Mouse (Mus musculus) neural tube, embryonic 11.5 days (tissue): ENCODE results near the gene Nfkbie. TPM values are rescaled to one million over a fixed set of nuclear protein-coding genes. Genes with fewer than 3 reads are reported as not detected.

Experiments used
- polyA plus RNA-seq: library from polyadenylated mRNA; unstranded; fragments of >200 nt; fragmentation: Nextera tagmentation; extraction: Ambion mirVana; gene quantifications from 2 replicates; pipeline ENCODE4 v1.2.1, GENCODE M21; 2014

Nfkbie gene
- polyA plus RNA-seq, 1 experiment from 2014 or later = 6.9 TPM

Other genes starting within 250 kb of the Nfkbie start
- 84.0 and 84.4 TPM in 2 replicates for gene Cdc5l, start 122.0 kb upstream of the Nfkbie start, polyA plus RNA-seq
- gene Spats1, start 80.3 kb upstream of the Nfkbie start, polyA plus RNA-seq = 0.48 and 0.51 TPM in 2 replicates
- 18.6 and 19.0 TPM in 2 replicates for gene Aars2, start 48.9 kb upstream of the Nfkbie start, polyA plus RNA-seq
- gene Tcte1, start 32.3 kb upstream of the Nfkbie start, polyA plus RNA-seq = 1.4 and 1.8 TPM in 2 replicates
- 6.2 and 6.8 TPM in 2 replicates for gene Tmem151b, start 6.0 kb upstream of the Nfkbie start, polyA plus RNA-seq
- 101 and 106 TPM in 2 replicates for gene Slc35b2, start 8.2 kb downstream of the Nfkbie start, polyA plus RNA-seq
- 1,725 and 1,823 TPM in 2 replicates for gene Hsp90ab1, start 17.6 kb downstream of the Nfkbie start, polyA plus RNA-seq
- 44.1 and 48.7 TPM in 2 replicates for gene Slc29a1, start 43.9 kb downstream of the Nfkbie start, polyA plus RNA-seq
- 4.8 and 5.3 TPM in 2 replicates for gene Mymx, start 46.4 kb downstream of the Nfkbie start, polyA plus RNA-seq
- 0.15 and 0.57 TPM in 2 replicates for gene Capn11, start 103.6 kb downstream of the Nfkbie start, polyA plus RNA-seq
- 102 and 108 TPM in 2 replicates for gene Mrpl14, start 130.6 kb downstream of the Nfkbie start, polyA plus RNA-seq
- 48.7 and 55.2 TPM in 2 replicates for gene Tmem63b, start 131.2 kb downstream of the Nfkbie start, polyA plus RNA-seq
- not detected in 2 replicates for gene 1600014C23Rik, start 178.1 kb downstream of the Nfkbie start, polyA plus RNA-seq